Mouse (Mus musculus): ENCODE data around the gene Sec14l1.

GRCm38 (mm10) chr11:117163098-117163497, 48.1 kb downstream of the Sec14l1 start:
- TF ChIP-seq POLR2A (IDR thresholded peaks at IDR 0.05; ENCODE audit: control insufficient read depth in 1 of 2, insufficient read depth in 1 of 2, low read depth in 1 of 2, low read length in 2 of 2, poor library complexity in 1 of 2) (no peak), GABPA (IDR thresholded peaks at IDR 0.05; ENCODE audit: low read depth, low read length) (no peak), ELF1 (IDR thresholded peaks at IDR 0.05; ENCODE audit: low read depth, low read length) (no peak)

All from MEL (cell line).